Mouse (Mus musculus) embryonic facial prominence, embryonic 11.5 days (tissue): ENCODE measurements around the gene Mettl23. TPM values are rescaled to one million over a fixed set of nuclear protein-coding genes. Genes with fewer than 3 reads are reported as not detected.

Experiments used
- ATAC-seq: fragments of 200-750 bp; cut with Nextera tagmentation; replicated peaks from 2 replicates; pipeline ENCODE4 v1.8.0; 2017; ENCODE audit warnings: low read depth; ENCODE audit not compliant: insufficient number of reproducible peaks, low FRiP score, low TSS enrichment
- DNase-seq: peaks from one replicate; pipeline ENCODE4 v3.0.0-alpha.2; 2015; ENCODE audit warnings: low spot score
- H3K27ac ChIP-seq: fragments of 300-500 bp; sonication (generic); replicated peaks from 2 replicates; pipeline ENCODE4 v1.5.1; 2014; ENCODE audit warnings: mild to moderate bottlenecking, low read depth, low read length, control low read depth
- H3K27me3 ChIP-seq: fragments of 300-500 bp; sonication (generic); 2 replicates; pipeline ENCODE4 v1.6.1; 2014; ENCODE audit warnings: mild to moderate bottlenecking, low read length, moderate library complexity, mixed read lengths; ENCODE audit not compliant: control insufficient read depth, insufficient read depth
- H3K36me3 ChIP-seq: fragments of 300-500 bp; sonication (generic); replicated peaks from 2 replicates; pipeline ENCODE4 v1.6.1; 2014; ENCODE audit warnings: low read depth, mild to moderate bottlenecking, low read length, moderate library complexity, mixed read lengths; ENCODE audit not compliant: control insufficient read depth, insufficient read depth
- H3K4me1 ChIP-seq: fragments of 300-500 bp; sonication (generic); 2 replicates; pipeline ENCODE4 v1.6.1; 2014; ENCODE audit warnings: low read length, mixed read lengths; ENCODE audit not compliant: control insufficient read depth, insufficient read depth
- H3K4me2 ChIP-seq: fragments of 300-500 bp; sonication (generic); 2 replicates; pipeline ENCODE4 v1.6.1; 2014; ENCODE audit warnings: low read depth, mild to moderate bottlenecking, control low read depth, low read length, moderate library complexity
- H3K4me3 ChIP-seq: fragments of 300-500 bp; sonication (generic); 2 replicates; pipeline ENCODE4 v1.5.1; 2014; ENCODE audit warnings: low read depth, low read length, control low read depth
- H3K9ac ChIP-seq: fragments of 300-500 bp; sonication (generic); replicated peaks from 2 replicates; pipeline ENCODE4 v1.6.1; 2014; ENCODE audit warnings: mild to moderate bottlenecking, control low read depth, low read length
- H3K9me3 ChIP-seq: fragments of 300-500 bp; sonication (generic); replicated peaks from 2 replicates; pipeline ENCODE4 v1.6.1; 2016; ENCODE audit warnings: mild to moderate bottlenecking, low read length, inconsistent platforms, mixed read lengths; ENCODE audit not compliant: control insufficient read depth
- WGBS: fragments of 180-500 bp; shearing (Covaris S2); extraction: QIAGEN DNeasy Blood & Tissue Kit; methylation state at CpG from one replicate; pipeline ENCODE4 v1.1.7; 2014; 5-methylcytosine and 5-hydroxymethylcytosine counted together
- polyA plus RNA-seq: library from polyadenylated mRNA; unstranded; fragments of >200 nt; fragmentation: Nextera tagmentation; extraction: Ambion mirVana; gene quantifications from 2 replicates; pipeline ENCODE4 v1.2.1, GENCODE M21; 2014

The Mettl23 gene
- polyA plus RNA-seq, 1 experiment from 2014 or later = 67.0 TPM

DNA sequence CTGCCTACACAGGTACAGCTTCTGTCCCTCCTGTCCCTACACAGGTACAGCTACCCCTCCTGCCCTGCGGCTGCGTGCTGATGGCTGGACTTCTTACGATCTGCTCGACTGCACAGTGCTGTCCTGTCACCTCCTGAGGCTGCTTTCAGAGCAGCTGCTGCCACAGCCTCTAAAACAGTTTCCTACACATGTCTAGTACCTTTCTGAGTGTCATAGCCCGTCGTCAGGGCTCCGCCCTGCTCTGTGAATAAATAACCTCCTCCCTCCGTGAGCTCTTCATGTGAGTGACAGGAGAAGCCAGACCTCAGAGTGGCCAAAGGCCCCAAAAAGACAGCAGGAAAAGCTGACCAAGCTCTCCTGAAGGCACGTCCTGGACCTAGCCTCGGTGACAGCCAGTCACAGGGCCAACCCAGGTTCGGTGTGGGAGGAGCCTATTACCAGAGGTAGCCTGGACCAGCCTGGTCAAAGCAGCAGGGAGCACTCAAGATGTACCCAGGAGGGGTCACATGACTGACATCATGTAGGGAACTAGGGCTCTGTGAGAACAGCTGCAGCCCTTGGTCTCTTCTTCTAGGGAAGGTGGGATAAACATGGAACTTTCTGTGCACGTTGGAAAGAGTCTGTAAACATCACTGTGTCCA is 23.0 kb downstream of the Mettl23 start:
- 82% methylated on average over 12 of the region's 12 CpGs for WGBS

DNA sequence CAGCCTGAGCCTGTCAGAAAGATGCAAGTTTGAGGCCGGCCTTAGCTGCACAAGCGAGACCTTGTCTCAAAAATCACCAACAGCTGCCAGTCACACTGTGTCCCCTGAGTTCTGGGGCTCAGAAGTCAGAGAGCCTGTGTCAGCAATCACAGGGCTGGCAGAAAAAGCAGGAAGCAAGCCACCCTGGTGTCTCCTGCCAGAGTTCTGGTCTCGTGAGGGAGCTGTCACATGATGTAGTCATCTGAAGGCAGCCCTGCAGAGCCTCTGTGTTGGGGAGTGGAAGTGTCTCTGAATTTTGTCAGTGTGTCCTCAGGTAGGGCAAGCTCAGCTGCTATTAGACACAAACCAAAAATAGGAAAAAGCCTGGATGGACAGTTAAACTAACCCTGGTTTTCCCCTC is 25.1 kb downstream of the Mettl23 start:
- no peak overlapping the region for H3K4me2 ChIP-seq
- no peak overlapping the region for H3K27ac ChIP-seq
- H3K36me3 ChIP-seq = peaks cover 3% of the 10 kb centered on the region; the same call in 1 of the 2 replicates
- 60% methylated on average over 3 of the region's 3 CpGs for WGBS
- H3K9ac ChIP-seq = no peak overlapping the region
- H3K27me3 ChIP-seq = no peaks in the 10 kb centered on the region
- no peaks in the 10 kb centered on the region for H3K9me3 ChIP-seq
- ATAC-seq (no peak), DNase-seq (no peak)
- H3K4me3 ChIP-seq = no peak overlapping the region
- no peaks in the 10 kb centered on the region for H3K4me1 ChIP-seq

More for the DNA sequence above, 23.0 kb downstream of the Mettl23 start:
- DNase-seq (no peak), ATAC-seq (no peak)
- no peak overlapping the region for H3K27ac ChIP-seq
- no peaks in the 10 kb centered on the region for H3K27me3 ChIP-seq
- no peaks in the 10 kb centered on the region for H3K4me1 ChIP-seq
- H3K9me3 ChIP-seq = no peaks in the 10 kb centered on the region
- no peak overlapping the region for H3K9ac ChIP-seq
- peaks cover 3% of the 10 kb centered on the region; the same call in 1 of the 2 replicates for H3K36me3 ChIP-seq
- H3K4me3 ChIP-seq = no peak overlapping the region
- no peak overlapping the region for H3K4me2 ChIP-seq

DNA sequence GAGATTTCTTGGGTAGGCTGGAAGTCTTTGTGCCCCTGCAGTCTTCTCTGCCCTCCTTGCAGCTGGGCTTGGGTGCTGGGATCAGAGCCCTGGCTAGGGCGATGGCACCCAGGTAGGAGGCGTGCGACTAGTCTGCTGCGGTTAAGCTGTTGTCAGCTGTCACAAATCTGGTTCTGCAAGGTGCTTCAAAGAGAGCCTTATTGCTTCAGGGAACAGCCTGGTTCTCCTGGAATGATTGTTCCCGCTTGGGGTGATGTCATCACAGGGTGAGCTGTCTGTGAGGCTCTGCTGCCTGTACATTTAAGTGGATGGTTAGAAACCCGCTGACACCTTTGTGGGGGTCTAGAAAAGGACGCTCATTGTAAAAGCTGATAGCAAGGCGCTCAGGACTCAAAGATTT is 26.1 kb downstream of the Mettl23 start:
- H3K4me2 ChIP-seq = no peak overlapping the region
- no peak overlapping the region for H3K4me3 ChIP-seq
- H3K9me3 ChIP-seq = no peaks in the 10 kb centered on the region
- ATAC-seq (no peak), DNase-seq (no peak)
- H3K27ac ChIP-seq = no peak overlapping the region
- H3K27me3 ChIP-seq = no peaks in the 10 kb centered on the region
- H3K36me3 ChIP-seq = peaks cover 3% of the 10 kb centered on the region
- no peaks in the 10 kb centered on the region for H3K4me1 ChIP-seq
- WGBS = 86% methylated on average over 8 of the region's 8 CpGs
- H3K9ac ChIP-seq = no peak overlapping the region

DNA sequence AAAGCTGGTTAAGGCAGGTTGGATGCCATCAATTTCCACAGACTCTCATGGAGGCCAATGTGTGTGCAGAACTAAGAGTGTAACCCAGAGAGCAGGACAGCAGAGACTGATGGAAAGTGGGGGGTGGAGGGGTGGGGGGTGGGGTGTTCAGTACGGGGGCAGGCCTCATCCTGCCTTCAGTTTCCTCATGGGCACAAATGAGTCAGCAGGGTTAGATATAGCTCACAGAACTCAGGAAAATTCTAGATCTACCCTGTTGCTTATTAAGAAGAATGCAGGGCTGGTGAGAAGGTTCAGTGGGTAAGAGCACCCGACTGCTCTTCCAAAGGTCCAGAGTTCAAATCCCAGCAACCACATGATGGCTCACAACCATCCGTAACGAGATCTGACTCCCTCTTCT is 26.6 kb downstream of the Mettl23 start:
- H3K4me1 ChIP-seq = no peaks in the 10 kb centered on the region
- H3K27ac ChIP-seq = no peak overlapping the region
- H3K9ac ChIP-seq = no peak overlapping the region
- H3K4me3 ChIP-seq = no peak overlapping the region
- 82% methylated on average over 4 of the region's 4 CpGs for WGBS
- peaks cover 3% of the 10 kb centered on the region for H3K36me3 ChIP-seq
- ATAC-seq (no peak), DNase-seq (no peak)
- H3K4me2 ChIP-seq = no peak overlapping the region
- H3K9me3 ChIP-seq = no peaks in the 10 kb centered on the region
- H3K27me3 ChIP-seq = no peaks in the 10 kb centered on the region

DNA sequence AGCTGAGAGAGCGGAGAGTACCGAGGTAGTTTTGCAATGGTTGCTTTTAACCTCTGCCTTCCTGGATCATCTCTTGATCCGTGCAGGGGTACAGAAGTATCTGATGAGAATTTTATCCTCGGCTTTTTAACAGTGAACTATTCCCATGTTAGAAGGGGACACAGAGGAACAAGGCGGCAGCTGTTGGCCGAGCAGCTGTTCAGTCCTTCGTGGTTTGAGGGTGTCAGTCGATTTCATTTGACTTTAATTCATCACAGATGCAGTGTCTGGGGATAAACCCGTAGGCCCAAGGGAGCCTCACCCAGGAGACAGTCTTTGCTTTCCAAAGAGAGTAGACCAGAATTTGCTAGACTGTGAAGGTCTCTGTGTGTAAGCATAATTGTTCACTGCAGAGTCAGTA is 28.5 kb downstream of the Mettl23 start:
- H3K9me3 ChIP-seq = no peaks in the 10 kb centered on the region
- no peaks in the 10 kb centered on the region; the same call in 1 of the 2 replicates for H3K36me3 ChIP-seq
- no peak overlapping the region for H3K4me2 ChIP-seq
- DNase-seq (no peak), ATAC-seq (no peak)
- no peak overlapping the region for H3K27ac ChIP-seq
- H3K27me3 ChIP-seq = no peaks in the 10 kb centered on the region
- H3K4me1 ChIP-seq = no peaks in the 10 kb centered on the region
- WGBS = 79% methylated on average over 9 of the region's 9 CpGs
- no peak overlapping the region for H3K4me3 ChIP-seq
- no peak overlapping the region for H3K9ac ChIP-seq

DNA sequence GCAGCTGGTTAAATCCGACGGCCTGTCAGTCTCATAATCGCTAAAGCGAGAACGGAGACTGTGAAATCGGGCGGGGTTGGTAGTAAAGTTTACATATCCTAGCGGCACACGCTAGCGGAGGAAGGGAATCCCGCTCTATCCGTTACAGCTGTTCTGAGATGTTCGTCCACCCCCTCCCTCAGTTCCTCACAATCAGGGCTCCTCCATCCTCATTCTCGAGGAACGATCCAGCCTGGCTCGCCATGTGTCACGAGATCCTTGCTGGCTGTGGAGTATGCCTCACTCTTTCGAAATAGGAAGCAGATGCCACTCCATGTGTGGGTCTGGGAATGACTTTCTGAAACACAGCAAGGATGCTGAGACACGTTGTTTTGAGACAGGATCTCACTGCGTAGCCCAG is 30.9 kb downstream of the Mettl23 start:
- no peaks in the 10 kb centered on the region; the same call in 1 of the 2 replicates for H3K36me3 ChIP-seq

DNA sequence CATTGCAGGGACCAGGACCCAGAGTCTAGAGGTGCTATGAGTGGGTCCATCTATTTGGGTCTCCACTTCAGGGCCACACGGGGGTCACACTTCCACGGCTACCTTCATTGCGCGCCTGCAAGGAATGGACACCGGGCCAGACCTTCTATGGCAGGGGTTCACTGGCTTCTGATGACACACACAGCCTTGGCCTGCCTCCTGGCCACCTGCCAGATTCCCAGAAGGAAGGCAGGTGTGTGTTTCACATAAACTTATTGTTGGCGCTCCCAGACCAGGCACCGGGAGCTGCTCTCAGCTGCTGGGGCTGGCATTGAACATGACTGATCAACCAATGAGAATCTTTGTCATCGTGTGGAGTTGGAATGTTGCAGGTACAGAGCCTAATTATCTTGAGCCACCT is 35.4 kb downstream of the Mettl23 start:
- WGBS = 95% methylated on average over 8 of the region's 8 CpGs
- H3K9me3 ChIP-seq = no peaks in the 10 kb centered on the region
- H3K4me2 ChIP-seq = no peak overlapping the region
- DNase-seq = no peak
- H3K36me3 ChIP-seq = no peaks in the 10 kb centered on the region; the same call in 1 of the 2 replicates
- H3K27me3 ChIP-seq = no peaks in the 10 kb centered on the region
- H3K4me3 ChIP-seq = no peak overlapping the region
- no peaks in the 10 kb centered on the region for H3K4me1 ChIP-seq
- H3K9ac ChIP-seq = no peak overlapping the region
- no peak overlapping the region for H3K27ac ChIP-seq
- ATAC-seq = no peak

More for the DNA sequence above, 30.9 kb downstream of the Mettl23 start:
- DNase-seq (peak; percentile 9), ATAC-seq (no peak)
- no peak overlapping the region for H3K4me3 ChIP-seq
- no peaks in the 10 kb centered on the region for H3K4me1 ChIP-seq
- no peak overlapping the region for H3K27ac ChIP-seq
- H3K9me3 ChIP-seq = no peaks in the 10 kb centered on the region
- no peaks in the 10 kb centered on the region for H3K27me3 ChIP-seq
- no peak overlapping the region for H3K4me2 ChIP-seq
- 82% methylated on average over 20 of the region's 20 CpGs for WGBS
- H3K9ac ChIP-seq = no peak overlapping the region

DNA sequence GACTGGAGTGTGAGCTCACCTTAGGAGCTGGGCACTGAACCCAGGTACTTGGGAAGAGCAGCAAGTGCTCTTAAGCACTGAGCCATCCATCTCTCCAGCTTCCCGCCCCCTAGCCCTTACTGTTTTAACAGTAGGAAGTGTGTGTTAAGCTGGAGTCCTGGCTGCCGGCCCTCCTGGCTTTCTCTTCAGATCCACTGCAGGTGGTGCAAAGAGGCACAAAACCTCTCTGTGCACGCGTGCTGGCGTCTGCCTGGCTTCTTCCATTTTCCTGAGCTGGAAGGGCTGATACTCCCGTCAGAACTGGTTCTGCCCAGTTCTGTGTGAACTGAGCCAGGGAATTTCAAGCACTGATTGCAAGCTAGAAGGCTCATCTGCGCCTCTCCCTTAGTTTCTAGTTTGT is 37.8 kb downstream of the Mettl23 start:
- no peak overlapping the region for H3K4me3 ChIP-seq
- WGBS = 66% methylated on average over 7 of the region's 7 CpGs
- no peaks in the 10 kb centered on the region for H3K9me3 ChIP-seq

More for the DNA sequence above, 37.8 kb downstream of the Mettl23 start:
- Histone ChIP-seq H3K27me3 (no peaks in the 10 kb centered on the region), H3K27ac (no peak overlapping the region), H3K4me1 (no peaks in the 10 kb centered on the region), H3K36me3 (no peaks in the 10 kb centered on the region), H3K9ac (no peak overlapping the region), H3K4me2 (no peak overlapping the region)
- ATAC-seq = no peak
- no peak for DNase-seq
